Mouse (Mus musculus) adipocyte (in vitro differentiated cells): ENCODE data around the gene Rmdn2.

Experiments
- DNase-seq: peaks from one replicate; pipeline ENCODE4 v3.0.0-alpha.2; 2016; ENCODE audit warnings: low spot score

Rmdn2 gene

GRCm38 (mm10) chr17:79611545-79611944 lies at the start of gene Rmdn2:
Gene Rmdn2, plus strand, starts transcription at chr17:79611863.
- no peak for DNase-seq

GRCm38 (mm10) chr17:79563067-79563620 lies 48.5 kb upstream of the Rmdn2 start:
- no peak for DNase-seq

- peak; percentile 43 for DNase-seq
These were observed 47.9 kb upstream of the Rmdn2 start for GRCm38 (mm10) chr17:79563721-79564120.

- DNase-seq: no peak
These were observed 46.3 kb upstream of the Rmdn2 start for GRCm38 (mm10) chr17:79565241-79565961.

- DNase-seq: peak; percentile 76
These were observed 43.3 kb upstream of the Rmdn2 start for GRCm38 (mm10) chr17:79568401-79568800.

- DNase-seq: no peak
These were observed 33.3 kb upstream of the Rmdn2 start for GRCm38 (mm10) chr17:79578328-79578727.

- DNase-seq: peak; percentile 90
These were observed 31.3 kb upstream of the Rmdn2 start for GRCm38 (mm10) chr17:79580264-79580920.

- no peak for DNase-seq
These were observed 28.2 kb upstream of the Rmdn2 start for GRCm38 (mm10) chr17:79583466-79583865.

GRCm38 (mm10) chr17:79584246-79584800 lies 27.3 kb upstream of the Rmdn2 start:
- no peak for DNase-seq

GRCm38 (mm10) chr17:79589913-79590312 lies 21.8 kb upstream of the Rmdn2 start:
- no peak for DNase-seq

- DNase-seq: no peak
These were observed 15.7 kb upstream of the Rmdn2 start for GRCm38 (mm10) chr17:79595996-79596395.

- peak; percentile 22 for DNase-seq
These were observed 13.5 kb upstream of the Rmdn2 start for GRCm38 (mm10) chr17:79598151-79598550.

GRCm38 (mm10) chr17:79598596-79599577 lies 12.8 kb upstream of the Rmdn2 start:
- DNase-seq: peak; percentile 67

- no peak for DNase-seq
These were observed 11.6 kb upstream of the Rmdn2 start for GRCm38 (mm10) chr17:79600108-79600507.

GRCm38 (mm10) chr17:79602381-79602780 lies 9.3 kb upstream of the Rmdn2 start:
- no peak for DNase-seq

GRCm38 (mm10) chr17:79603427-79603826 lies 8.2 kb upstream of the Rmdn2 start:
- DNase-seq: no peak

GRCm38 (mm10) chr17:79605794-79606193 lies 5.9 kb upstream of the Rmdn2 start:
- no peak for DNase-seq

GRCm38 (mm10) chr17:79609697-79610096 lies 2.0 kb upstream of the Rmdn2 start:
- peak; percentile 78 for DNase-seq

- DNase-seq: peak; percentile 41
These were observed 1.4 kb upstream of the Rmdn2 start for GRCm38 (mm10) chr17:79610163-79610755.

GRCm38 (mm10) chr17:79614691-79615588 lies 3.3 kb downstream of the Rmdn2 start:
- DNase-seq: peak; percentile 72
